Mouse (Mus musculus) NIH3T3 (cell line): ENCODE data around the gene Cdc42bpg.
"Not testable (repeated sequence)": the region's sequence is repeated elsewhere in the genome, so short reads cannot be mapped to it uniquely, and the experiment has no call there.

ENCODE experiments used
- DNase-seq: peaks from one replicate; pipeline ENCODE4 v3.0.0-alpha.2; 2012; ENCODE audit warnings: low read depth

Gene Cdc42bpg

GRCm38 (mm10) chr19:6276426-6277421 lies 29.5 kb upstream of the Cdc42bpg start, which contains the start of gene Ehd1:
Ehd1 (plus strand) TSS chr19:6276725.
- DNase-seq, result peak; percentile 100

GRCm38 (mm10) chr19:6277661-6278438 lies 28.4 kb upstream of the Cdc42bpg start:
- peak; percentile 92 for DNase-seq

GRCm38 (mm10) chr19:6278439-6279073 lies 27.7 kb upstream of the Cdc42bpg start:
- no peak for DNase-seq

- DNase-seq, result peak; percentile 21
Observed at GRCm38 (mm10) chr19:6279481-6280144, 26.6 kb upstream of the Cdc42bpg start.

- no peak for DNase-seq
Observed at GRCm38 (mm10) chr19:6280554-6280953, 25.7 kb upstream of the Cdc42bpg start.

- no peak for DNase-seq
Observed at GRCm38 (mm10) chr19:6281122-6282020, 24.9 kb upstream of the Cdc42bpg start.

- no peak for DNase-seq
Observed at GRCm38 (mm10) chr19:6283001-6283400, 23.3 kb upstream of the Cdc42bpg start.

- DNase-seq, result no peak
Observed at GRCm38 (mm10) chr19:6284502-6284901, 21.8 kb upstream of the Cdc42bpg start.

GRCm38 (mm10) chr19:6285226-6285625 lies 21.0 kb upstream of the Cdc42bpg start:
- no peak for DNase-seq

- no peak for DNase-seq
Observed at GRCm38 (mm10) chr19:6285632-6286433, 20.4 kb upstream of the Cdc42bpg start.

GRCm38 (mm10) chr19:6286434-6287401 lies 19.5 kb upstream of the Cdc42bpg start:
- DNase-seq, result no peak

- no peak for DNase-seq
Observed at GRCm38 (mm10) chr19:6288236-6288894, 17.9 kb upstream of the Cdc42bpg start.

GRCm38 (mm10) chr19:6289696-6290238 lies 16.5 kb upstream of the Cdc42bpg start:
- no peak for DNase-seq

GRCm38 (mm10) chr19:6290720-6291116 lies 15.5 kb upstream of the Cdc42bpg start:
- not testable (repeated sequence) for DNase-seq

- no peak for DNase-seq
Observed at GRCm38 (mm10) chr19:6291117-6291781, 15.0 kb upstream of the Cdc42bpg start.

GRCm38 (mm10) chr19:6292262-6292661 lies 14.0 kb upstream of the Cdc42bpg start:
- DNase-seq, result no peak

- DNase-seq, result no peak
Observed at GRCm38 (mm10) chr19:6294301-6294700, 12.0 kb upstream of the Cdc42bpg start.
